Mouse (Mus musculus) CD4-positive naive resting alpha-beta T cell, adult 57 days (primary cell): ENCODE results near the gene Mlxip. TPM values are rescaled to one million over a fixed set of nuclear protein-coding genes. Genes with fewer than 3 reads are reported as not detected.

Source experiments
- total RNA-seq: library from RNA; stranded (reverse); gene quantifications from one replicate; pipeline ENCODE4 v1.2.4, GENCODE M21; 2023

The Mlxip gene
- 87.5 TPM for total RNA-seq

DNA sequence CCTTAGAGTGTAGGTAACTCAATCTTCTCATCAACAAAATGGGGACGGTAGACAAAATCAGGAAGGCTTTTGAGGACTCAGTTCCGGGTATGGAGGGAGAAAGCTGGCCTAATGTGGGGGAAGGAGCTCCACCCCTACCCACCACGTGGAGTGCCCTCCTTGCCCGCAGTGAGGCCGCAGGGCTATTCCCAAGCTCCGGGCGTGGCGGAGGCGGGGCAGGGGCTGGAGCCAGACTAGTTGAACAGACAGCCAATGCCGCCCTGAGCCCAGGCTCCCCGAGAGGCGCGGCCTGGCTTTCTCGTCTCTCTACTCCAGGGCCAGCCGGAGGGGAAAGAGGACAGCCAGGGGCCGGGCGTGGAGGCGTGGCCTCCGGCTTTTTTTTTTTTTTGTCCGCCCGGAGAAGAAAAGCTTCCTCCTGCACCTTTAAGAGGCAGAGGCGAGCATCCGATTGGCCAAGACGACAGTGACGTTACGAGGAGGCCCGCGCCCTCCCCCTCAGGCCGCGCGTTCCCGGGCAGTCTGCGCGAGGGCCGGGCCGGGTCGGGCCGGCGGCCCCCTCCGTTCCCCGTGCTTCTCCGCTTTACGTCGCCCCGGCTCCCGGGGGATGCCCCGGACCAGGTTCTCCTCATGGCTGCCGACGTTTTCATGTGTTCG is at the start of gene Mlxip:
TSS of gene Mlxip (plus strand) at position 496 of the 654 bp plus-strand sequence.

DNA sequence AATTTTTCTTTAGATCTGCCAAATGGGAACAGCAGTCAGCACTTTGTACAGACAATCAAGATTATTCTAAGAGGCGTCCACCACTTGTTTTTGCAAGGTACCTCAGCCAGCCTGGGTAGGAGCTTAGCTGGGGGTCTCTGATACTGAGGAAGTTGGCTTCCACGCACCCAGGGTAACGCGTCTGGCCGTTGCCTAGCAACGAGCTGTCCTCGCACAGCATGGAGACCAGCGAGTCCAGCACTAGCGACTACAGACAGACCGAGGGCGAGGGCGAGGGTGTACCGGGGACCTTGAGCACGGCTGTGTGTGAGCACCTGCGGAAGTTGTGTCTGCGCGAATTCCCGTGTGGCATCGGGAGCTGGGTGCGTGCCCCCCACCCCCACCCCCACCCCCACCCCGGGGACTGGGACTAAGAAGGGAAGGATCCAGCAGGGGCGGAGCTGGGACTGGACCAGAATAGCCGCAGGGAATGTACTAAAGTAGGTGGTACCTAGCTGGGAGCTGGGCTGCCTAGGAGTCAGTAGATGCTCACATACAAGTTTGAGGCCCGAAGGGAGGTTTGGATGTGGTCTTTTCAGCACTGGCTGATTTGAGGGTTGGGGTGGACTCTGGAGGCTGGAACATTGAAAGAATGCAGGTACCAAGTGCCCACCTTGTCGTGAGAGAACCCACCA is 94.7 kb downstream of the Mlxip start, which contains the start of the genes Lrrc43 and Il31:
TSS of gene Lrrc43 (plus strand) at position 194 of the 674 bp plus-strand sequence.
TSS of gene Il31 (minus strand) at position 378 of the 674 bp plus-strand sequence.

Other genes with a start within 250 kb of the Mlxip start
- gene Psmd9, start 225.4 kb upstream of the Mlxip start, total RNA-seq = 24.7 TPM
- not detected for gene Hpd, start 212.1 kb upstream of the Mlxip start, total RNA-seq
- 2.9 TPM for gene Wdr66, start 142.7 kb upstream of the Mlxip start, total RNA-seq
- gene Bcl7a, start 51.0 kb upstream of the Mlxip start, total RNA-seq = 15.4 TPM
- not detected for gene Lrrc43, start 94.5 kb downstream of the Mlxip start, total RNA-seq
- gene Il31, start 94.7 kb downstream of the Mlxip start, total RNA-seq = not detected
- not detected for gene B3gnt4, start 115.7 kb downstream of the Mlxip start, total RNA-seq
- gene Diablo, start 129.4 kb downstream of the Mlxip start, total RNA-seq = 55.7 TPM
- 4.8 TPM for gene Gm49027, start 130.7 kb downstream of the Mlxip start, total RNA-seq
- 49.0 TPM for gene Vps33a, start 178.2 kb downstream of the Mlxip start, total RNA-seq